Mouse (Mus musculus): ENCODE data around the gene Phf14.

GRCm38 (mm10) chr6:11926082-11926595 lies 18.5 kb downstream of the Phf14 start:
- no peak for TF ChIP-seq CTCF (IDR thresholded peaks at IDR 0.05; ENCODE audit: low read depth, low read length)
- no peak for TF ChIP-seq POLR2AphosphoS5 (IDR thresholded peaks at IDR 0.05; ENCODE audit: insufficient replicate concordance, low read depth, low read length)
- no peak for TF ChIP-seq GATA1 (IDR thresholded peaks at IDR 0.05; ENCODE audit: borderline replicate concordance, low read length)

Measured in G1E (cell line).